ENCODE assay signal across 8 mouse cellular contexts in genomic region chr11:85719766-85720165, GRCm38 (mm10).
DNase-seq lines count a peak whose midpoint lies in the region; ATAC-seq and TF ChIP-seq lines count a peak whose summit lies in the region.

No protein-coding gene starts in this region.

- 27% methylated on average over 7 of the region's 7 CpGs for WGBS in lung, embryonic 15.5 days
- WGBS in lung, adult 2 months = 22% methylated on average over 7 of the region's 7 CpGs
- WGBS in limb, embryonic 10.5 days = 19% methylated on average over 7 of the region's 7 CpGs

- H3K4me1 ChIP-seq in lung, embryonic 15.5 days = peaks cover 33% of the 10 kb centered on the region
- H3K4me1 ChIP-seq in lung, adult 2 months (ENCODE audit: control insufficient read depth, insufficient read depth, low read length) = no peaks in the 10 kb centered on the region
- H3K4me1 ChIP-seq in limb, embryonic 10.5 days = peaks cover 54% of the 10 kb centered on the region

- DNase-seq in gastrocnemius, adult 18-20 months (ENCODE audit: low spot score) = peak; percentile 62
- no peak for DNase-seq in gastrocnemius, postnatal 10 days
- no peak for DNase-seq in lung, adult 2 months
- no peak for DNase-seq in limb, embryonic 10.5 days (ENCODE audit: low spot score)
- peak; percentile 54 for DNase-seq in skeletal muscle tissue, adult 2 months (ENCODE audit: low read depth, low spot score)
- DNase-seq in B cell, adult 2 months = no peak
- no peak for DNase-seq in spleen, adult 18-20 months

- H3K4me3 ChIP-seq in lung, embryonic 15.5 days = peak overlapping the region; percentile 2; the same call in 1 of the 2 replicates
- H3K4me3 ChIP-seq in lung, adult 2 months (replicated peaks; ENCODE audit: extremely low read depth, low read depth, low read length) = no peak overlapping the region
- no peak overlapping the region for H3K4me3 ChIP-seq in limb, embryonic 10.5 days

- TF ChIP-seq CTCF in lung, adult 2 months (IDR thresholded peaks at IDR 0.05; ENCODE audit: insufficient read depth, low read length) = no peak

- H3K27me3 ChIP-seq in lung, embryonic 15.5 days = no peaks in the 10 kb centered on the region
- H3K27me3 ChIP-seq in limb, embryonic 10.5 days (ENCODE audit: low read depth, poor library complexity, severe bottlenecking) = peaks cover 76% of the 10 kb centered on the region

- no peaks in the 10 kb centered on the region for H3K36me3 ChIP-seq in lung, embryonic 15.5 days
- no peaks in the 10 kb centered on the region for H3K36me3 ChIP-seq in limb, embryonic 10.5 days

- TF ChIP-seq POLR2A in lung, adult 2 months (IDR thresholded peaks at IDR 0.05; ENCODE audit: borderline replicate concordance, extremely low read depth, low read depth, low read length) = no peak

- H3K27ac ChIP-seq in lung, embryonic 15.5 days = peak overlapping the region; percentile 92
- H3K27ac ChIP-seq in limb, embryonic 10.5 days = peak overlapping the region; percentile 70

- H3K4me2 ChIP-seq in lung, embryonic 15.5 days = peak overlapping the region; percentile 39; the same call in 1 of the 2 replicates

- H3K9me3 ChIP-seq in lung, embryonic 15.5 days = no peaks in the 10 kb centered on the region
- H3K9me3 ChIP-seq in limb, embryonic 10.5 days (replicated peaks) = no peaks in the 10 kb centered on the region

- ATAC-seq in lung, embryonic 15.5 days (ENCODE audit: borderline replicate concordance, extremely low read depth, low FRiP score, low TSS enrichment) = peak; percentile 91

- H3K9ac ChIP-seq in lung, embryonic 15.5 days = no peak overlapping the region

Comparison
In these comparisons a context has a peak if more than half of its experiments do, and no peak if none do; other contexts are left out.
1. DNase-seq: peak in gastrocnemius, adult 18-20 months (single experiment) and skeletal muscle tissue, adult 2 months (single experiment); none in gastrocnemius, postnatal 10 days (single experiment), lung, adult 2 months (single experiment), limb, embryonic 10.5 days (single experiment), B cell, adult 2 months (0 of 2) and spleen, adult 18-20 months (0 of 2).